9 mouse cellular contexts compared by ENCODE assay signal in the genomic region with DNA sequence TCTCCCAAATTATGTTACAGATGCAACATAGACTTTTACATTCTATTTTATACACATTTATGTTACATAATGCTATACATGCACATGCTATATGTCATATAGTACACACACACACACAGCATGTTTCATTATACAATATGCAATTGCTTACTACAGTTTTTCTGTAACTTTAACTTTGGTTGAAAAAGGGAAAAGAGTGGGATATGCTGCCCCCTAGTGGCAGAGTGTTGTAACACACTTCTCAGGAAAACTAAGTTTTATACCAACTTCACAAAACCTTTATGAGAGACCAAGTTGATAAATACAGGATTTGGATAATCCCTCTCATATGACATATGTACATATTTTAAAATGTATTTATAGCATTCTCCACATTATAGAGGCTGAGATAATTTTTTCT. TPM values are rescaled to one million over a fixed set of nuclear protein-coding genes. Genes with fewer than 3 reads are reported as not detected.
DNase-seq lines count a peak whose midpoint lies in the region; ATAC-seq and TF ChIP-seq lines count a peak whose summit lies in the region.
"Had no signal": no experiment of that assay in that cellular context is flagged by ENCODE, and none has a peak within 500 bp of the region (broad histone marks: within the 10 kb centered on the region; RNA-seq: fewer than 3 reads in every experiment).

No protein-coding gene starts in this region.

- H3K36me3 ChIP-seq in liver, adult 2 months (ENCODE audit: control insufficient read depth, insufficient read depth, low read length) = no peaks in the 10 kb centered on the region
- H3K36me3 ChIP-seq in liver, embryonic 11.5 days (ENCODE audit: control insufficient read depth, insufficient read depth, low read length) = no peaks in the 10 kb centered on the region
- no peaks in the 10 kb centered on the region for H3K36me3 ChIP-seq in limb, embryonic 11.5 days (ENCODE audit: control insufficient read depth, insufficient read depth, low read length)
- H3K36me3 ChIP-seq in spleen, adult 2 months (ENCODE audit: control insufficient read depth, insufficient read depth, low read length) = no peaks in the 10 kb centered on the region
- H3K36me3 ChIP-seq: heart, embryonic 13.5 days had no signal

- no peak overlapping the region for H3K27ac ChIP-seq in liver, adult 2 months (replicated peaks; ENCODE audit: insufficient read depth, low read depth, low read length)
- H3K27ac ChIP-seq in liver, embryonic 11.5 days (ENCODE audit: low read depth, low read length) = no peak overlapping the region
- H3K27ac ChIP-seq in limb, embryonic 11.5 days (replicated peaks; ENCODE audit: low read depth, low read length) = no peak overlapping the region
- H3K27ac ChIP-seq in spleen, adult 2 months (ENCODE audit: insufficient read depth, low read length) = no peak overlapping the region
- H3K27ac ChIP-seq: heart, embryonic 13.5 days had no signal

- ATAC-seq in liver, embryonic 11.5 days (replicated peaks; ENCODE audit: low FRiP score) = no peak
- no peak for ATAC-seq in limb, embryonic 11.5 days (ENCODE audit: insufficient number of reproducible peaks, low FRiP score, low TSS enrichment, low read depth)

- H3K9ac ChIP-seq in liver, adult 2 months (ENCODE audit: low read depth, low read length) = no peak overlapping the region
- H3K9ac ChIP-seq in liver, embryonic 11.5 days (ENCODE audit: low read depth, low read length) = no peak overlapping the region
- no peak overlapping the region for H3K9ac ChIP-seq in limb, embryonic 11.5 days (ENCODE audit: low read length)
- H3K9ac ChIP-seq: heart, embryonic 13.5 days had no signal

- peaks cover 12% of the 10 kb centered on the region; the same call in 1 of the 2 replicates for H3K27me3 ChIP-seq in liver, adult 2 months (ENCODE audit: control insufficient read depth, insufficient read depth, low read length)
- H3K27me3 ChIP-seq in liver, embryonic 11.5 days (replicated peaks; ENCODE audit: control insufficient read depth, insufficient read depth, low read length) = peaks cover 7% of the 10 kb centered on the region
- peaks cover 3% of the 10 kb centered on the region; the same call in 1 of the 2 replicates for H3K27me3 ChIP-seq in limb, embryonic 11.5 days (ENCODE audit: control insufficient read depth, insufficient read depth, low read length)
- H3K27me3 ChIP-seq in spleen, adult 2 months (ENCODE audit: control insufficient read depth, insufficient read depth, low read length) = no peaks in the 10 kb centered on the region

- H3K9me3 ChIP-seq in liver, embryonic 11.5 days (ENCODE audit: control insufficient read depth, low read length) = no peaks in the 10 kb centered on the region
- no peaks in the 10 kb centered on the region for H3K9me3 ChIP-seq in limb, embryonic 11.5 days (ENCODE audit: control insufficient read depth, low read length)
- H3K9me3 ChIP-seq: heart, embryonic 13.5 days had no signal

- peak; percentile 39; the same call in 1 of the 2 replicates for TF ChIP-seq CTCF in liver, adult 2 months (IDR thresholded peaks at IDR 0.05; ENCODE audit: low read depth, low read length)
- TF ChIP-seq CTCF in spleen, adult 2 months (IDR thresholded peaks at IDR 0.05; ENCODE audit: extremely low read depth, insufficient read depth, insufficient read length, insufficient replicate concordance) = no peak

- no peaks in the 10 kb centered on the region for H3K79me2 ChIP-seq in liver, adult 2 months (ENCODE audit: control insufficient read depth, insufficient read depth, low read length)

- no peaks in the 10 kb centered on the region for H3K4me1 ChIP-seq in liver, adult 2 months (ENCODE audit: control insufficient read depth, insufficient read depth, low read length)
- no peaks in the 10 kb centered on the region for H3K4me1 ChIP-seq in liver, embryonic 11.5 days (replicated peaks; ENCODE audit: control insufficient read depth, insufficient read depth, low read length)
- no peaks in the 10 kb centered on the region for H3K4me1 ChIP-seq in limb, embryonic 11.5 days (ENCODE audit: control insufficient read depth, insufficient read depth, low read length)
- no peaks in the 10 kb centered on the region for H3K4me1 ChIP-seq in spleen, adult 2 months (ENCODE audit: control insufficient read depth, insufficient read depth, insufficient read length)

- DNase-seq in adrenal gland, adult (ENCODE audit: inconsistent age in 2 of 2, low spot score in 1 of 2) = peak; percentile 20 to 86
- DNase-seq in adrenal gland, adult 8-10 months = no peak
- peak; percentile 22 for DNase-seq in liver, adult 2 months (ENCODE audit: extremely low read depth, low read depth, low spot score)
- no peak for DNase-seq in liver, embryonic 11.5 days (ENCODE audit: low spot score)
- DNase-seq in adrenal gland, postnatal 36 days = peak; percentile 32 to 64
- peak; percentile 24 to 65 for DNase-seq in frontal cortex, postnatal 25 days (ENCODE audit: low spot score in 2 of 2)
- peak; percentile 78 for DNase-seq in limb, embryonic 11.5 days (ENCODE audit: low spot score)
- peak; percentile 22 to 45 for DNase-seq in spleen, adult 2 months (ENCODE audit: low read depth in 1 of 2, low spot score in 2 of 2)

- no peak for TF ChIP-seq POLR2A in liver, adult 2 months (IDR thresholded peaks at IDR 0.05; ENCODE audit: extremely low read depth, insufficient read depth, low read length)
- TF ChIP-seq POLR2A in spleen, adult 2 months (IDR thresholded peaks at IDR 0.05; ENCODE audit: low read depth, low read length) = no peak

- no peak overlapping the region for H3K4me3 ChIP-seq in liver, adult 2 months (ENCODE audit: insufficient read depth, low read depth, low read length)
- no peak overlapping the region for H3K4me3 ChIP-seq in liver, embryonic 11.5 days (ENCODE audit: low read depth, low read length)
- no peak overlapping the region for H3K4me3 ChIP-seq in limb, embryonic 11.5 days (ENCODE audit: low read depth, low read length)
- H3K4me3 ChIP-seq in spleen, adult 2 months (ENCODE audit: extremely low read depth, insufficient read depth, insufficient read length) = no peak overlapping the region
- H3K4me3 ChIP-seq: heart, embryonic 13.5 days had no signal

- H3K4me2 ChIP-seq in liver, embryonic 11.5 days = no peak overlapping the region
- H3K4me2 ChIP-seq in limb, embryonic 11.5 days (ENCODE audit: low read depth, severe bottlenecking) = no peak overlapping the region
- H3K4me2 ChIP-seq: heart, embryonic 13.5 days had no signal

RNA-seq across cellular contexts. Expression of gene Slc4a3, which starts 51.6 kb away (rescaled TPM):
- total RNA-seq in adrenal gland, adult 8-10 months (2022) = 100 to 1,000 TPM; 124 to 271 (median 199) TPM
- total RNA-seq in liver, adult 2 months (2014; rRNA removed) = 0.34 and 0.37 TPM in 2 replicates
- polyA plus RNA-seq in liver, adult 2 months (2012; rRNA removed) = 0.63 and 0.76 TPM in 2 replicates
- 5.2 and 5.4 TPM in 2 replicates for polyA plus RNA-seq in liver, embryonic 11.5 days (2014; fragmentation: Nextera tagmentation; extraction: Ambion mirVana)
- 100 to 1,000 TPM in 1 of 2 experiments, 10 to 100 TPM in 1; 99.2 to 120 TPM for total RNA-seq in adrenal gland, postnatal 36 days (2021)
- polyA plus RNA-seq in limb, embryonic 11.5 days (2014; fragmentation: Nextera tagmentation; extraction: Ambion mirVana) = 9.3 and 12.3 TPM in 2 replicates
- 3.9 and 4.5 TPM in 2 replicates for polyA plus RNA-seq in spleen, adult 2 months (2012; rRNA removed)

Comparison
In these comparisons a context has a peak if more than half of its experiments do, and no peak if none do; other contexts are left out.
1. DNase-seq: peak in adrenal gland, adult (2 of 2), liver, adult 2 months (single experiment), adrenal gland, postnatal 36 days (2 of 2), frontal cortex, postnatal 25 days (2 of 2), limb, embryonic 11.5 days (single experiment) and spleen, adult 2 months (2 of 2); none in adrenal gland, adult 8-10 months (single experiment) and liver, embryonic 11.5 days (single experiment).